In genomic region chr6:113302258-113302657, GRCm38 (mm10) we compare ENCODE assay signal across 10 mouse cellular contexts. TPM values are rescaled to one million over a fixed set of nuclear protein-coding genes. Genes with fewer than 3 reads are reported as not detected.
DNase-seq lines count a peak whose midpoint lies in the region; ATAC-seq and TF ChIP-seq lines count a peak whose summit lies in the region.
"Had no signal": no experiment of that assay in that cellular context is flagged by ENCODE, and none has a peak within 500 bp of the region (broad histone marks: within the 10 kb centered on the region; RNA-seq: fewer than 3 reads in every experiment).

No protein-coding gene starts in this region.

- H3K9ac ChIP-seq in hindbrain, embryonic 13.5 days = no peak overlapping the region
- H3K9ac ChIP-seq: hindbrain, embryonic 15.5 days; neural tube, embryonic 13.5 days had no signal

- H3K36me3 ChIP-seq in hindbrain, embryonic 10.5 days = no peaks in the 10 kb centered on the region
- H3K36me3 ChIP-seq in hindbrain, embryonic 13.5 days = no peaks in the 10 kb centered on the region
- H3K36me3 ChIP-seq in midbrain, embryonic 10.5 days = no peaks in the 10 kb centered on the region
- H3K36me3 ChIP-seq: hindbrain, embryonic 15.5 days; neural tube, embryonic 13.5 days had no signal

- WGBS in hindbrain, embryonic 10.5 days = 34% methylated on average over 3 of the region's 3 CpGs
- 25% methylated on average over 3 of the region's 3 CpGs for WGBS in hindbrain, embryonic 13.5 days
- WGBS in midbrain, embryonic 10.5 days = 29% methylated on average over 3 of the region's 3 CpGs

- no peak overlapping the region for H3K4me2 ChIP-seq in hindbrain, embryonic 13.5 days
- H3K4me2 ChIP-seq: hindbrain, embryonic 15.5 days; neural tube, embryonic 13.5 days had no signal

- intact Hi-C loops in left cerebral cortex, postnatal 36 days (cut with DNase I) = loop anchor here (10.0 kb wide), 1 partner anchor 227 kb away; the partner anchor contains the start of gene Setd5

- peaks cover 7% of the 10 kb centered on the region for H3K4me1 ChIP-seq in hindbrain, embryonic 10.5 days (replicated peaks)
- H3K4me1 ChIP-seq in hindbrain, embryonic 13.5 days (replicated peaks) = peaks cover 7% of the 10 kb centered on the region; the same call in 1 of the 2 replicates
- H3K4me1 ChIP-seq in midbrain, embryonic 10.5 days = peaks cover 11% of the 10 kb centered on the region

- no peak overlapping the region for H3K4me3 ChIP-seq in hindbrain, embryonic 10.5 days
- H3K4me3 ChIP-seq in hindbrain, embryonic 13.5 days = no peak overlapping the region
- H3K4me3 ChIP-seq in midbrain, embryonic 10.5 days = no peak overlapping the region
- H3K4me3 ChIP-seq: hindbrain, embryonic 15.5 days; neural tube, embryonic 13.5 days had no signal

- no peaks in the 10 kb centered on the region for H3K27me3 ChIP-seq in hindbrain, embryonic 10.5 days (ENCODE audit: insufficient read depth, poor library complexity, severe bottlenecking)
- H3K27me3 ChIP-seq in hindbrain, embryonic 13.5 days = no peaks in the 10 kb centered on the region
- no peaks in the 10 kb centered on the region for H3K27me3 ChIP-seq in midbrain, embryonic 10.5 days (ENCODE audit: low read depth, poor library complexity, severe bottlenecking)
- H3K27me3 ChIP-seq: hindbrain, embryonic 15.5 days; neural tube, embryonic 13.5 days had no signal

- no peak for ATAC-seq in hindbrain, embryonic 13.5 days (ENCODE audit: low FRiP score)
- ATAC-seq in megakaryocyte progenitor cell, adult 5-6 weeks (replicated peaks; ENCODE audit: poor library complexity) = peak; percentile 34

- H3K9me3 ChIP-seq in hindbrain, embryonic 10.5 days = no peaks in the 10 kb centered on the region
- H3K9me3 ChIP-seq in hindbrain, embryonic 13.5 days = no peaks in the 10 kb centered on the region
- no peaks in the 10 kb centered on the region for H3K9me3 ChIP-seq in midbrain, embryonic 10.5 days (replicated peaks)
- H3K9me3 ChIP-seq: hindbrain, embryonic 15.5 days; neural tube, embryonic 13.5 days had no signal

- no peak overlapping the region for H3K27ac ChIP-seq in hindbrain, embryonic 10.5 days
- H3K27ac ChIP-seq in hindbrain, embryonic 13.5 days = no peak overlapping the region
- no peak overlapping the region for H3K27ac ChIP-seq in midbrain, embryonic 10.5 days (replicated peaks)
- H3K27ac ChIP-seq: hindbrain, embryonic 15.5 days; neural tube, embryonic 13.5 days had no signal

- no peak for TF ChIP-seq POLR2A in brain, embryonic 14.5 days (IDR thresholded peaks at IDR 0.05; ENCODE audit: borderline replicate concordance, extremely low read depth, insufficient read depth, insufficient read length, poor library complexity, severe bottlenecking)

- peak; percentile 13 for DNase-seq in hindbrain, embryonic 10.5 days (ENCODE audit: low spot score)
- DNase-seq in CD4-positive helper T cell, adult 2 months (ENCODE audit: low read depth, low spot score) = peak; percentile 60
- peak; percentile 42 for DNase-seq in brain, embryonic 14.5 days (ENCODE audit: low read depth)
- no peak for DNase-seq in right cerebral cortex, postnatal 25 days
- no peak for DNase-seq in left cerebral cortex, postnatal 36 days (ENCODE audit: low spot score in 2 of 2)
- no peak for DNase-seq in midbrain, embryonic 10.5 days (ENCODE audit: low spot score)

- peak; percentile 51; the same call in 1 of the 2 replicates for TF ChIP-seq CTCF in brain, embryonic 14.5 days (IDR thresholded peaks at IDR 0.05; ENCODE audit: borderline replicate concordance, extremely low read depth, insufficient read depth, insufficient read length)

RNA-seq across cellular contexts. Expression of gene Brpf1, which starts 4.7 kb away (rescaled TPM):
- 25.4 and 26.9 TPM in 2 replicates for polyA plus RNA-seq in hindbrain, embryonic 10.5 days (2016; fragmentation: Nextera tagmentation; extraction: Ambion mirVana)
- polyA plus RNA-seq in hindbrain, embryonic 13.5 days (2015; fragmentation: Nextera tagmentation; extraction: Ambion mirVana) = 17.1 and 17.3 TPM in 2 replicates
- 34.5 and 37.3 TPM in 2 replicates for polyA plus RNA-seq in brain, embryonic 14.5 days (2012; rRNA removed)
- 33.9 and 34.7 TPM in 2 replicates for total RNA-seq in megakaryocyte progenitor cell, adult 5-6 weeks (2015)
- 36.6 and 39.0 TPM in 2 replicates for total RNA-seq in megakaryocyte progenitor cell, adult 5-6 weeks (2017)
- total RNA-seq in left cerebral cortex, postnatal 36 days (2021) = 10 to 100 TPM; 29.0 to 30.3 TPM
- 22.4 and 26.2 TPM in 2 replicates for polyA plus RNA-seq in midbrain, embryonic 10.5 days (2016; fragmentation: Nextera tagmentation; extraction: Ambion mirVana)

RNA-seq across cellular contexts. Expression of gene Cpne9, which starts 20.2 kb away (rescaled TPM):
- polyA plus RNA-seq in hindbrain, embryonic 10.5 days (2016; fragmentation: Nextera tagmentation; extraction: Ambion mirVana) = 0.35 and 0.58 TPM in 2 replicates
- polyA plus RNA-seq in hindbrain, embryonic 13.5 days (2015; fragmentation: Nextera tagmentation; extraction: Ambion mirVana) = 1.2 and 1.9 TPM in 2 replicates
- 2.1 and 4.2 TPM in 2 replicates for polyA plus RNA-seq in brain, embryonic 14.5 days (2012; rRNA removed)
- total RNA-seq in megakaryocyte progenitor cell, adult 5-6 weeks (2015) = 0.49 TPM in 1 of 2 replicates, not detected in the other
- total RNA-seq in megakaryocyte progenitor cell, adult 5-6 weeks (2017) = not detected in 2 replicates
- 10 to 100 TPM; 76.4 to 79.5 TPM for total RNA-seq in left cerebral cortex, postnatal 36 days (2021)
- polyA plus RNA-seq in midbrain, embryonic 10.5 days (2016; fragmentation: Nextera tagmentation; extraction: Ambion mirVana) = 0.27 and 0.38 TPM in 2 replicates

RNA-seq across cellular contexts. Expression of gene Ogg1, which starts 24.5 kb away (rescaled TPM):
- 15.7 and 16.1 TPM in 2 replicates for polyA plus RNA-seq in hindbrain, embryonic 10.5 days (2016; fragmentation: Nextera tagmentation; extraction: Ambion mirVana)
- 8.7 and 9.6 TPM in 2 replicates for polyA plus RNA-seq in hindbrain, embryonic 13.5 days (2015; fragmentation: Nextera tagmentation; extraction: Ambion mirVana)
- 13.2 and 25.0 TPM in 2 replicates for polyA plus RNA-seq in brain, embryonic 14.5 days (2012; rRNA removed)
- 12.7 and 13.4 TPM in 2 replicates for total RNA-seq in megakaryocyte progenitor cell, adult 5-6 weeks (2015)
- 4.1 and 9.7 TPM in 2 replicates for total RNA-seq in megakaryocyte progenitor cell, adult 5-6 weeks (2017)
- 1 to 10 TPM; 6.5 to 7.1 TPM for total RNA-seq in left cerebral cortex, postnatal 36 days (2021)
- polyA plus RNA-seq in midbrain, embryonic 10.5 days (2016; fragmentation: Nextera tagmentation; extraction: Ambion mirVana) = 16.1 and 18.8 TPM in 2 replicates

RNA-seq across cellular contexts. Expression of gene Camk1, which starts 41.5 kb away (rescaled TPM):
- 42.3 and 58.0 TPM in 2 replicates for polyA plus RNA-seq in hindbrain, embryonic 10.5 days (2016; fragmentation: Nextera tagmentation; extraction: Ambion mirVana)
- polyA plus RNA-seq in hindbrain, embryonic 13.5 days (2015; fragmentation: Nextera tagmentation; extraction: Ambion mirVana) = 79.6 and 86.3 TPM in 2 replicates
- 62.7 and 64.7 TPM in 2 replicates for polyA plus RNA-seq in brain, embryonic 14.5 days (2012; rRNA removed)
- total RNA-seq in megakaryocyte progenitor cell, adult 5-6 weeks (2015) = 10.2 and 15.2 TPM in 2 replicates
- total RNA-seq in megakaryocyte progenitor cell, adult 5-6 weeks (2017) = 16.6 and 24.3 TPM in 2 replicates
- total RNA-seq in left cerebral cortex, postnatal 36 days (2021) = 100 to 1,000 TPM; 106 to 123 TPM
- polyA plus RNA-seq in midbrain, embryonic 10.5 days (2016; fragmentation: Nextera tagmentation; extraction: Ambion mirVana) = 47.2 and 54.3 TPM in 2 replicates

Comparison
In these comparisons a context has a peak if more than half of its experiments do, and no peak if none do; other contexts are left out.
1. DNase-seq: peak in hindbrain, embryonic 10.5 days (single experiment), CD4-positive helper T cell, adult 2 months (single experiment) and brain, embryonic 14.5 days (single experiment); none in right cerebral cortex, postnatal 25 days (single experiment), left cerebral cortex, postnatal 36 days (0 of 2) and midbrain, embryonic 10.5 days (single experiment).